Mouse (Mus musculus) bone marrow macrophage, adult 2 months (primary cell): ENCODE measurements around the gene Iqsec1. TPM values are rescaled to one million over a fixed set of nuclear protein-coding genes. Genes with fewer than 3 reads are reported as not detected.

ENCODE experiments used
- H3K27ac ChIP-seq: 2 replicates; pipeline ENCODE4 v1.5.1; 2012; ENCODE audit warnings: low read depth, low read length; ENCODE audit not compliant: insufficient read depth
- H3K4me1 ChIP-seq: 2 replicates; pipeline ENCODE4 v1.6.1; 2012; ENCODE audit warnings: low read length; ENCODE audit not compliant: control insufficient read depth, insufficient read depth
- H3K4me3 ChIP-seq: 2 replicates; pipeline ENCODE4 v1.5.1; 2012; ENCODE audit warnings: mild to moderate bottlenecking, low read length, moderate library complexity; ENCODE audit not compliant: insufficient read depth
- CTCF ChIP-seq: IDR thresholded peaks from 2 replicates; pipeline ENCODE4 v1.5.1; 2012; ENCODE audit warnings: low read depth, mild to moderate bottlenecking, low read length, moderate library complexity
- POLR2A ChIP-seq: IDR thresholded peaks from 2 replicates; pipeline ENCODE4 v1.6.1; 2012; ENCODE audit warnings: mild to moderate bottlenecking, low read depth, low read length, borderline replicate concordance
- polyA plus RNA-seq: library from polyadenylated mRNA; stranded (reverse); fragments of >200 nt; gene quantifications from 2 replicates; pipeline ENCODE4 v1.2.4, GENCODE M21; 2012; ENCODE audit not compliant: missing spikeins, insufficient read depth, insufficient read length

The Iqsec1 gene
- polyA plus RNA-seq, 1 experiment = 38.2 TPM

DNA sequence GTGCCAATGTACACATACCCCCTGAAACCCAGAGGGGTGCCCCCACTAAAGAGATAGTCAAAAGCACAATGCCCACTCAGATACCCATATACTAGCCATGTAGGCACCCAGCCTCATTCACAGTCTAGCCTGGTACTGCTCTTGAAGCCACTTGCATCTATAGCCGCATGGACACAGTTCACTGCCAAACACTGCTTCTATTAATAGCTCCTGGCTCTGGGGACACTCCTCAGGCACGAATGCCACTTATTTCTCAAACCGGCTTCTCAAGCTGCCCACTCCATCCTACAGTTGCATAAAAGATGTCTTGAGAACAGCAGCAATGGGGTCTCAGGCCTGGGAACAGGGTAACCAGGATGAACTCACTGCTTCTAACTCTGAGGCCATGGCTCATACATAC lies 63.0 kb downstream of the Iqsec1 start:
- no peaks in the 10 kb centered on the region for H3K4me1 ChIP-seq
- no peak overlapping the region for H3K4me3 ChIP-seq

DNA sequence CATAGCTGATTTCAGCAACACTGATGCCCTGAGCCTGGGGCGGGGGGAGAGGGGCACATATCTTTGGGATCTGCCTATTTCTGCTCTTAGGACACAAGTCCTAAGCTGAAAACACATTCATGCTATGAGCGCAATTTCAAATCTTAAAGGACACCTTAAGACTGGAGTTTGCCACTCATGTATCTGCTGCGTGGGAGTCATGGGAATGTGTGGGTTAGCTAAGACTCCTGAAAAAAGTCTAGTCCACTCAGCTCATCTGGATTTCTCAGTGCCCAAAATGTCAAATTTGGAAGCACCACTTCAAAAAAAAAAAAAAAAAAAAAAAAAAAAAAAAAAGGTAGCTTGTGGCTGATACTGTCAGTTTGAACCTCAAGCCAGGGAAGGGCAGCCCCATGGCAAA lies 63.7 kb downstream of the Iqsec1 start:
- Histone ChIP-seq H3K27ac (no peak overlapping the region), H3K4me3 (no peak overlapping the region), H3K4me1 (no peaks in the 10 kb centered on the region)
- no peak for TF ChIP-seq CTCF
- no peak for TF ChIP-seq POLR2A

More for the DNA sequence above, 63.0 kb downstream of the Iqsec1 start:
- H3K27ac ChIP-seq = no peak overlapping the region
- TF ChIP-seq CTCF (no peak), POLR2A (no peak)

DNA sequence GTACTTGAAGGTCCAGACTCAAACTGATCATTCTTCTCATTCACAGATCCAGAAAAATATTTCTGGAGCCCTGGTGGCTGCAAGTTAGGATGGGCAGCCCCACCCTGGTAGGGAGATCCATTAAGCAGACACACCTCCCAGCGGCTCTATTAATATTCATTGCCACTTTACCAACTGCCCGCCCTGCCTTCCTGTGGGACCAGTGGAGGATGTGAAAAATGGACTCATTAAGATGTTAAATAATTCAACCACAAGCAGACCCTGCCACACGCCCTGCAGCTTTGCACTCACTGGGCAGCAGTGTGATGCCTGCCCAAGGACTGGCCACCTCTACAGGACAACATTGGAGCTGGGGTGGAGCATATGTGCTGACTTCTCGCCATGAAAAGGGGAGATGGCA lies 64.1 kb downstream of the Iqsec1 start:
- Histone ChIP-seq H3K27ac (no peak overlapping the region), H3K4me3 (no peak overlapping the region), H3K4me1 (no peaks in the 10 kb centered on the region)
- no peak for TF ChIP-seq CTCF
- no peak for TF ChIP-seq POLR2A

DNA sequence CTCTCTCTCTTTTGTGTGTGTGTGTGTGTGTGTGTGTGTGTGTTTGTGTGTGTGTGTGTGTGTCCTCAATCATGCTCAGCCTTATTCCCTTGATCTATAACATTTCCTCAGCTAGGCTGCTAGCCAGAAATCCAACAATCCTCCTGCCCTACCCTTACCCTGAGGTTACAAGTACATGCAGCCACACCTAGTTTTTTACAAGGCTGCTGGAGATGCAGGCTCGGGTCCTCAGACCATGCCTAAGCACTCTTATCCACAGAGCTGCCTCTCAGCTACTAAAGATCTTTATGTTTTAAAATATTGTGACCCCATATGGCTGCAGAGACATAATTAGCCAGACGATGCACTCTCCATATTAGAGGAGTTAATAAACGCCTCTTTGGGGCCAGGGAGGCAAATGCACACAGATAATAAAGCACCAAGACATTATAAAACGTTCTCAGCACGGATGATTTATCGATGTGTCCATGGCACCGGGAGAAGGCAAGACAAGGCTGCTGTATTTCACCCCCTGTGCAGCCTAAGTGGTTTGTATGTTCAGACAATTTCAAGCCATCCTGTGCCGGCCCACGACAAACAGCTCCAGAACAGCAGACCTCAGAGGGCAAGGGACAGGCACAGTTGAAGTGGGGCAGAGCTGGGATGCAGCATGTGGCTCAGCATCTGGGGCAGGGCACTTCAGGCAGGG lies 67.1 kb downstream of the Iqsec1 start:
- H3K27ac ChIP-seq = no peak overlapping the region
- H3K4me1 ChIP-seq = no peaks in the 10 kb centered on the region
- no peak overlapping the region for H3K4me3 ChIP-seq
- TF ChIP-seq CTCF (no peak), POLR2A (no peak)

DNA sequence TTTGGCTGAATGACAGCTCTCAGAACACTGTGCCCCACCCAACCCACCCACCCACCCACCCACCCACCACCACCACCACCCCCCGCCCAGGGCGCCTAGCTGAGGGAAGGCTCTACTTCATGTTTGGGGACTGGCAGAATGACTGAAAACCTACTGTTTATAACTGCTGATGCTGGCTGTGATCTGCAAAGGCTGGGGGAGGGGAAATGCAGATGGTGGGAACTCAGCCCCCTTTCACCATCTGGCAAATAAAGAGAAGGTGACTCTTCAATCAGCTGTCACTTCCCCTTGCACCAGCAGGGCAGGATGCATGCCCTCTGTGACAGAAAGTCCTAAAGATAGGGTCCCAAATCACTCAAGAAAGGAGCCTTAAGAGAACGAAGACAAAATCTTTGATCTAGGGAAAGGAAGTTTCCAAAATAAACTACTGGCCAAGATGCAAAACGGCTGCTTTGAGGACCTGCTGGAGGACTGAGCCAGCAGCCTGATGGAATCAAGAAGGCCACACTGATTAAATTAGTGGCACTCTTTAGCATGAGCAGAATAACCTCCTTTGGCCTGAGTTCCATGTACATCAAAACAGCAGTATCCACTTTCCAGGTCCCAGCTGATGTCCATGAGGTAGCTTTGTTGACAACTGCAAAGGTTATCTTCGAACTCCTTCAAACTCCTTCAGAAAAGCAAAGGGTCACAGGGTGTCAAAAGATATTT lies 67.8 kb downstream of the Iqsec1 start:
- TF ChIP-seq POLR2A = no peak
- no peak for TF ChIP-seq CTCF
- Histone ChIP-seq H3K27ac (no peak overlapping the region), H3K4me1 (no peaks in the 10 kb centered on the region)

DNA sequence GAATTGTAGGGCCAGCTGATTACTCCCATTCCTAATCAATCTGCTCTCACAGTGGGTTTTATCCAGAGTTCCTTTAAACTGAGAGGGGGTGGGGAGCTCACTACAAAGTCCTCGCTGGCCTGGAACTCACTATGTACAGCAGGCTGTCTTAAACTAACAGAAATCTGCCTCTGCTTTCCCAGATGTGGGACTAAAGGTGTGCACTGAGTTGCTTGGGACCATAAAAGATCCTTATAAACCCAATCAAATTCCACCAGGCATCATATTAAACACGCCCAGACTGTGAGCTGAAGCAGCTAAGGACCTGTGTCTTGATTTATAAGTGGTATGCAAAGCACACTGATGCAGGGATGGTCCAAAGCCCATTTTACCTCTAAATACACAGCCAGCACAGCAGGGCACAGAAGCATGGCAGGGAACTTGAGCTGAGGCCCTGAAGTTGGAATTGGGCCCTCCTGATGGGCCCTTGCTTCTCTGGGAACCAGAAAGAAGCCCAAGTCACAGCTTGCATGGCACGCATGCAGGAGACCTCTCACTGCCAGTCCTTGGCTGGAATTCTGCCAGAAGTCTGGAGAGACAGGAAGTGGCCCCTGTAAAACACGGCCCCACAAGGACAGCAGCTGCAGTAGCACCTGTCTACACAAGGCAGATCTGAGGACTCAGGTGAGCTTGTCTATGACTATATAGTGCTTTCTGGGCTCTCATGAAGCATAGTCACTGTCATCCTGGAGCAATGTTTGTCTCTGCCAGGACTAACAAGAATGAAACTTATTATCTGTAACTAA lies 68.7 kb downstream of the Iqsec1 start:
- Histone ChIP-seq H3K27ac (no peak overlapping the region), H3K4me3 (no peak overlapping the region), H3K4me1 (no peaks in the 10 kb centered on the region)
- TF ChIP-seq CTCF (no peak), POLR2A (no peak)

More for the DNA sequence above, 67.8 kb downstream of the Iqsec1 start:
- no peak overlapping the region for H3K4me3 ChIP-seq

DNA sequence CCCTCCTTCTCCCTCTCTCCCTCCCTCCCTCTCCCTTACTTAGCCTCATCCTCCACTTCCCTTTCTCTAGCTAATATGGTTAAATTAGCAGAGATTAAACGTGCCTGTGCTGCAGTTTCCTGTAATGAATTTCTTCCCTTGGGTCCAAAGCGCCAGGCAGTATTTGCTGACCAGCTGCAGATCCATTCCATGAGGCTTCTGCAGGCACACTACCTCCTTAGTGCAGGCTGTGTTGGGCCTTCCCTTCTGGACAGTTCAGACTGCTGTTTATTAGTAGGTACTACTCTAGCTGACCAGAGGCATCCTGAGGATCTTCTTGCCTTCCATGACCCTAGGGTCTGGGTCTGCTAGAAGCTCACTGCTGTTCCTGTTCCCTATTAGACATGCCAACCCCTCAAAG lies 72.9 kb downstream of the Iqsec1 start:
- TF ChIP-seq CTCF = no peak
- no peak for TF ChIP-seq POLR2A

DNA sequence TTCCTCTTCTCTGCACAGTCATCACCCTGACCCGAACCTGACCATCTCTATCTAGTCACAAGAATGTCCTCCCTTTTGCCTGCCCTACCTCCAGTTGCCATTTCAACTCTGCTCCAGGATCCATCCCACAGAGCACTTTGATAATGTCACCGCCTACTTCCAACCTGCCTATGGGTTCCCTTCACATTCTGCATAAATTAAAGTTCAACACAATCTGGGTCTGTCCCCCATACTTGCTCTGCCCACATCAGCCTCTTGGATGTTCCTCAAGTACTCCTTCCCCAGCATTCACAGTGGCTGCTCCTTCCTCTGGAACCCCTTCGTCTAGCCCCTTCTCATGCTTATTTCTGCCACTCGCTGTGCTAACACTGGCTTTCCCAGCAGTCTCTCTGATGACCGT lies 74.7 kb downstream of the Iqsec1 start:
- no peaks in the 10 kb centered on the region for H3K4me1 ChIP-seq
- no peak overlapping the region for H3K4me3 ChIP-seq
- no peak overlapping the region for H3K27ac ChIP-seq
- TF ChIP-seq POLR2A (no peak), CTCF (no peak)

More for the DNA sequence above, 72.9 kb downstream of the Iqsec1 start:
- H3K4me1 ChIP-seq = no peaks in the 10 kb centered on the region
- no peak overlapping the region for H3K27ac ChIP-seq
- no peak overlapping the region for H3K4me3 ChIP-seq

DNA sequence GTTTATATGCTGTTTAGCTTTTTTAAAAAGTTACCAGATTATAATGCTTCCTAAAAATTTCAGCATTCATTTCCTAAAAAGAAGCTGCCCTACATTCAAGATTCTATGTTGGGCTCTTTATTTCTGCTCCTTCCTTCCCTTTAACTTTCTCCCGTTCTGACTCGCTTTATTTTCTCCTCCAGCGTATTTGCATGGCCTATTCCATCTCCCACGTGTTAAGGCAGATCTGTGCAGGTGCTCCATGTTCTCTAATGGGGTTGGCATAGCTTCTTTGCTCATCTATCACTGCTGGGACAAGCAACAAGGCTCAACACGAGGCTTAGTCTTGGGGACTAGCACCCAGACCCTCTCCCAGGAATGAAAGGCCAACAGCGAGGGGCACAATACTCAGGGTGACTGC lies 75.7 kb downstream of the Iqsec1 start:
- H3K27ac ChIP-seq = no peak overlapping the region

DNA sequence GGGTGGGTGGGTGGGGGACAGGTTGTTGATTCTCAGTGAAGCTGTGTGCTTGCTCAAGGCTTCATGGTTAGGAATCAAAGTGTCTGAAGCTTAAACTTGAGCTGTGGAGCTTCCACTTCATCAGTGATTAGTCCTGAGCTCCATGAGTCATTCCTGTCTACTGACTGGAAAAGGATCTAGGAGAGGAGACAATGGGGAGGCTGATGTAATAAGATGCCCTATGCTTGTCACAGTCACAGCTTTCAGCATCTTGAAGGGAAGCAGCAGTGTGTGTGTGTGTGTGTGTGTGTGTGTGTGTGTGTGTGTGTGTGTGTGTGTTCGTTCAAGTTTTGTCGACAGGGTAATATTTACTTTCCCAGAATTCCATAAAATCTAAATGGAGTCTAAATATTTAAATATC lies 84.3 kb downstream of the Iqsec1 start:
- Histone ChIP-seq H3K27ac (no peak overlapping the region), H3K4me1 (peaks cover 2% of the 10 kb centered on the region; the same call in 1 of the 2 replicates), H3K4me3 (no peak overlapping the region)
- TF ChIP-seq POLR2A (no peak), CTCF (no peak)

More for the DNA sequence above, 75.7 kb downstream of the Iqsec1 start:
- Histone ChIP-seq H3K4me1 (no peaks in the 10 kb centered on the region), H3K4me3 (no peak overlapping the region)
- no peak for TF ChIP-seq POLR2A
